Mouse (Mus musculus) thymus, adult 2 months (tissue): ENCODE measurements around the gene Serpini1.

Experiments
- CTCF ChIP-seq: fragments of 200-500 bp; IDR thresholded peaks from 2 replicates; pipeline ENCODE4 v1.5.1; 2012; ENCODE audit warnings: mild to moderate bottlenecking, control low read depth, low read length, moderate library complexity, borderline replicate concordance; ENCODE audit not compliant: control insufficient read depth, poor library complexity, insufficient read depth; ENCODE audit errors: extremely low read depth
- POLR2A ChIP-seq: fragments of 200-500 bp; IDR thresholded peaks from 2 replicates; pipeline ENCODE4 v1.6.1; 2012; ENCODE audit warnings: mild to moderate bottlenecking, low read length, control low read depth, moderate library complexity; ENCODE audit not compliant: control insufficient read depth, poor library complexity, insufficient read depth; ENCODE audit errors: extremely low read depth

DNA sequence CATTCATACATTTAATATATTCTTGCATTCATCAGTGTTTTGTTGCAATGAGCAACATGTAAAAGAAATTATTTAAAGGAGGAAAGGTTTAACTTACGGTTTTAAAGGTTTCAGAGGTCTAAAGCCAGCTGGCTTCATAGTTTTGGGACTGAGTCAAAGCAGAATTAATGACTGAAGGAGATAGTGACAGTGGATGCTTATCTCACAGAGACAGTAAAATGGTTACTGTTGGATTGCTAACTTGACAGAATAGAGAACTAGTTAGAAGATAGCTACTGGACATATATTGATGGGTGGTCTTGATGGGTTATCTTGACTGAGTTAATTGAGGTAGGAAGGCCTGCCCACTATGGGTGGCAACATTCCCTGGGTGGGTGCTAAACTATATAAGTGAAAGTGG, 18.2 kb downstream of the Serpini1 start:
- TF ChIP-seq CTCF: no peak
- no peak for TF ChIP-seq POLR2A
